8 mouse cellular contexts compared by ENCODE assay signal in the genomic region with DNA sequence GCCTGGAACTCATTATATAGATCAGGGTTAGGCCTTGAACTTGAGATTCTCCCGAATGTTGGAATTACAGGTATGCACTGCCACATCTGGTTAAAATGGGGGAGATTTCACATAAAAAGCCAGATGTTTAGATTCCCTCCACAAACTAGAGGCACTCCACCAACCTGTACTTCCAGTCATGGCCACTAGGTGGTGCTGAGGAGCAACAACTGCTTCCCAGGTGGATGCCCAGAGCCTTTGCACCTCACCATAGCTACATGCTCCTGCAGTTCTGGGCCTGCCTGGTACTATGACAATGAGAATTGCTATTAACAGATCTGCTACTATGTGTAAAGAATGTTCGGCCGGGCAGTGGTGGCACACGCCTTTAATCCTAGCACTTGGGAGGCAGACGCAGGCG. TPM values are rescaled to one million over a fixed set of nuclear protein-coding genes. Genes with fewer than 3 reads are reported as not detected.
A peak's percentile ranks its signal among the peaks of the same experiment; 100 is the strongest.
DNase-seq lines count a peak whose midpoint lies in the region; ATAC-seq lines count a peak whose summit lies in the region.

No protein-coding gene starts in this region.

- WGBS in limb, embryonic 12.5 days: 46% methylated on average over 6 of the region's 6 CpGs

- H3K4me3 ChIP-seq in limb, embryonic 12.5 days (replicated peaks): no peak overlapping the region

- peaks cover 8% of the 10 kb centered on the region for H3K4me1 ChIP-seq in limb, embryonic 12.5 days (replicated peaks)

- peak; percentile 54 for DNase-seq in 416B (ENCODE audit: low read depth)
- DNase-seq in adrenal gland, postnatal 10 days: peak; percentile 93
- peak; percentile 74 for DNase-seq in embryo, embryonic 11.5 days (ENCODE audit: low read depth, low spot score)
- peak; percentile 75 to 81 for DNase-seq in gastrocnemius, postnatal 36 days
- DNase-seq in kidney, adult 9 months: peak; percentile 81
- peak; percentile 67 to 82 for DNase-seq in natural killer cell, adult 2 months (ENCODE audit: low spot score in 2 of 2)
- DNase-seq in splenic B cell, adult 2 months (ENCODE audit: low read depth, low spot score): peak; percentile 90

- peak overlapping the region; percentile 69 for H3K27ac ChIP-seq in limb, embryonic 12.5 days

- no peak overlapping the region for H3K4me2 ChIP-seq in limb, embryonic 12.5 days

- no peaks in the 10 kb centered on the region; the same call in 1 of the 2 replicates for H3K27me3 ChIP-seq in limb, embryonic 12.5 days
- H3K27me3 ChIP-seq in splenic B cell, adult 2 months (ENCODE audit: control insufficient read depth, insufficient read depth, low read length, poor library complexity, severe bottlenecking): no peaks in the 10 kb centered on the region

- intact Hi-C loops in gastrocnemius, postnatal 36 days (cut with DNase I): loop anchor here (2.0 kb wide), 1 partner anchor 78 kb away; the partner anchor contains the start of gene Kcnb1

- H3K9me3 ChIP-seq in limb, embryonic 12.5 days: no peaks in the 10 kb centered on the region

- peak; percentile 43; the same call in 1 of the 2 replicates for ATAC-seq in limb, embryonic 12.5 days (ENCODE audit: insufficient number of reproducible peaks, insufficient read depth, low FRiP score, low TSS enrichment, low read depth)

- no peaks in the 10 kb centered on the region for H3K36me3 ChIP-seq in limb, embryonic 12.5 days
- H3K36me3 ChIP-seq in splenic B cell, adult 2 months (ENCODE audit: control insufficient read depth, insufficient read depth, low read length, poor library complexity, severe bottlenecking): no peaks in the 10 kb centered on the region

- H3K9ac ChIP-seq in limb, embryonic 12.5 days (replicated peaks): no peak overlapping the region; the same call in 1 of the 2 replicates

RNA-seq across cellular contexts. Expression of gene Znfx1, which starts 49.9 kb away (rescaled TPM):
- total RNA-seq in adrenal gland, postnatal 10 days (2021): 10 to 100 TPM; 31.2 to 36.5 TPM
- total RNA-seq in gastrocnemius, postnatal 36 days (2021): 10 to 100 TPM; 19.0 to 20.7 TPM
- 6.7 and 8.4 TPM in 2 replicates for polyA plus RNA-seq in limb, embryonic 12.5 days (2016; fragmentation: Nextera tagmentation; extraction: Ambion mirVana)
